Mouse (Mus musculus) intestine, postnatal 0 days (tissue): Measurements from ENCODE around the gene Gm12184. TPM values are rescaled to one million over a fixed set of nuclear protein-coding genes. Genes with fewer than 3 reads are reported as not detected.

Experiments
- ATAC-seq: fragments of 200-750 bp; cut with Nextera tagmentation; 2 replicates; pipeline ENCODE4 v1.8.0; 2017; ENCODE audit warnings: mild to moderate bottlenecking, moderate TSS enrichment, moderate library complexity
- H3K27ac ChIP-seq: fragments of 300-500 bp; sonication (generic); 2 replicates; pipeline ENCODE4 v1.5.1; 2014; ENCODE audit warnings: mild to moderate bottlenecking, low read depth, low read length, moderate library complexity
- H3K27me3 ChIP-seq: fragments of 300-500 bp; sonication (generic); replicated peaks from 2 replicates; pipeline ENCODE4 v1.6.1; 2014; ENCODE audit warnings: low read length, mixed read lengths; ENCODE audit not compliant: control insufficient read depth, insufficient read depth
- H3K36me3 ChIP-seq: fragments of 300-500 bp; sonication (generic); 2 replicates; pipeline ENCODE4 v1.6.1; 2014; ENCODE audit warnings: mild to moderate bottlenecking, moderate library complexity; ENCODE audit not compliant: control insufficient read depth, insufficient read depth
- H3K4me1 ChIP-seq: fragments of 300-500 bp; sonication (generic); replicated peaks from 2 replicates; pipeline ENCODE4 v1.6.1; 2014; ENCODE audit warnings: antibody characterized with exemption, low read length, mixed read lengths; ENCODE audit not compliant: control insufficient read depth, insufficient read depth
- H3K4me2 ChIP-seq: fragments of 300-500 bp; sonication (generic); replicated peaks from 2 replicates; pipeline ENCODE4 v1.6.1; 2014; ENCODE audit warnings: low read depth, mild to moderate bottlenecking, moderate library complexity
- H3K4me3 ChIP-seq: fragments of 300-500 bp; sonication (generic); 2 replicates; pipeline ENCODE4 v1.5.1; 2014; ENCODE audit warnings: low read depth, low read length
- H3K9ac ChIP-seq: fragments of 300-500 bp; sonication (generic); 2 replicates; pipeline ENCODE4 v1.6.1; 2014; ENCODE audit warnings: mild to moderate bottlenecking, low read depth, low read length
- H3K9me3 ChIP-seq: fragments of 300-500 bp; sonication (generic); 2 replicates; pipeline ENCODE4 v1.6.1; 2016; ENCODE audit warnings: mixed run types; ENCODE audit not compliant: control insufficient read depth
- CTCF ChIP-seq: sonication (generic); IDR thresholded peaks from 2 replicates; pipeline ENCODE4 v1.5.1; 2016; ENCODE audit warnings: low read depth, mild to moderate bottlenecking, control low read depth, antibody characterized with exemption, moderate library complexity
- WGBS: fragments of 180-500 bp; shearing (Covaris S2); extraction: QIAGEN DNeasy Blood & Tissue Kit; methylation state at CpG from one replicate; pipeline ENCODE4 v1.1.7; 2014; 5-methylcytosine and 5-hydroxymethylcytosine counted together
- polyA plus RNA-seq: library from polyadenylated mRNA; unstranded; fragments of >200 nt; fragmentation: Nextera tagmentation; extraction: Ambion mirVana; gene quantifications from 2 replicates; pipeline ENCODE4 v1.2.1, GENCODE M21; 2015

Gene Gm12184
- polyA plus RNA-seq, 1 experiment from 2014 or later = 5.0 TPM

GRCm38 (mm10) chr11:48862784-48863319, 36.4 kb upstream of the Gm12184 start:
- Histone ChIP-seq H3K36me3 (peaks cover 28% of the 10 kb centered on the region), H3K4me3 (no peak overlapping the region), H3K9me3 (no peaks in the 10 kb centered on the region), H3K27me3 (peaks cover 10% of the 10 kb centered on the region), H3K9ac (no peak overlapping the region), H3K4me2 (no peak overlapping the region), H3K4me1 (no peaks in the 10 kb centered on the region), H3K27ac (no peak overlapping the region)
- 77% methylated on average over 1 of the region's 1 CpGs for WGBS
- no peak for ATAC-seq
- TF ChIP-seq CTCF = no peak

DNA sequence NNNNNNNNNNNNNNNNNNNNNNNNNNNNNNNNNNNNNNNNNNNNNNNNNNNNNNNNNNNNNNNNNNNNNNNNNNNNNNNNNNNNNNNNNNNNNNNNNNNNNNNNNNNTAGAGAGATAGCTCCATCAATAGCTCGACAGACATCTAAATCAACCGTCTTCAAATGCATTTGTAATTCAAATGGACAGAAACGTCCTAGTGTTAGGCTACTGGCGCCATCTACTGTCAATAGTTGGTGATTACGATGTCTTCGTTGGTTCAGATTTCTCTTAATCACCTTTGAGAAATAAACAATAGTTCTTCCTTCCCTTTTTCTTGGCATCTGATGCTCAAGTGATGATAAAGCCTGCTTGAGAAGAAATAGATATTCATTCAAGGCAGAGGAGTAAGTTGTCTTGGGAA, 32.6 kb upstream of the Gm12184 start:
- TF ChIP-seq CTCF = peak; percentile 93
- no peak overlapping the region for H3K9ac ChIP-seq
- H3K4me2 ChIP-seq = no peak overlapping the region
- ATAC-seq = no peak
- no peaks in the 10 kb centered on the region for H3K4me1 ChIP-seq
- 0 out of 2 replicates have a peak, but pooled peaks cover 2% of the 10 kb centered on the region for H3K36me3 ChIP-seq
- H3K27ac ChIP-seq = no peak overlapping the region
- no peak overlapping the region for H3K4me3 ChIP-seq
- H3K9me3 ChIP-seq = no peaks in the 10 kb centered on the region
- peaks cover 10% of the 10 kb centered on the region; the same call in 1 of the 2 replicates for H3K27me3 ChIP-seq
- WGBS = 0% methylated on average over 6 of the region's 6 CpGs

GRCm38 (mm10) chr11:48853474-48854180, 27.2 kb upstream of the Gm12184 start:
- H3K4me3 ChIP-seq = peak overlapping the region; percentile 68
- WGBS = 2% methylated on average over 31 of the region's 31 CpGs
- H3K4me2 ChIP-seq = peak overlapping the region; percentile 89
- peak; percentile 53 for ATAC-seq
- H3K9me3 ChIP-seq = no peaks in the 10 kb centered on the region
- no peaks in the 10 kb centered on the region for H3K4me1 ChIP-seq
- H3K27ac ChIP-seq = no peak overlapping the region
- no peaks in the 10 kb centered on the region for H3K27me3 ChIP-seq
- TF ChIP-seq CTCF = peak; percentile 45; the same call in 1 of the 2 replicates
- H3K36me3 ChIP-seq = no peaks in the 10 kb centered on the region
- H3K9ac ChIP-seq = peak overlapping the region; percentile 19; the same call in 1 of the 2 replicates

DNA sequence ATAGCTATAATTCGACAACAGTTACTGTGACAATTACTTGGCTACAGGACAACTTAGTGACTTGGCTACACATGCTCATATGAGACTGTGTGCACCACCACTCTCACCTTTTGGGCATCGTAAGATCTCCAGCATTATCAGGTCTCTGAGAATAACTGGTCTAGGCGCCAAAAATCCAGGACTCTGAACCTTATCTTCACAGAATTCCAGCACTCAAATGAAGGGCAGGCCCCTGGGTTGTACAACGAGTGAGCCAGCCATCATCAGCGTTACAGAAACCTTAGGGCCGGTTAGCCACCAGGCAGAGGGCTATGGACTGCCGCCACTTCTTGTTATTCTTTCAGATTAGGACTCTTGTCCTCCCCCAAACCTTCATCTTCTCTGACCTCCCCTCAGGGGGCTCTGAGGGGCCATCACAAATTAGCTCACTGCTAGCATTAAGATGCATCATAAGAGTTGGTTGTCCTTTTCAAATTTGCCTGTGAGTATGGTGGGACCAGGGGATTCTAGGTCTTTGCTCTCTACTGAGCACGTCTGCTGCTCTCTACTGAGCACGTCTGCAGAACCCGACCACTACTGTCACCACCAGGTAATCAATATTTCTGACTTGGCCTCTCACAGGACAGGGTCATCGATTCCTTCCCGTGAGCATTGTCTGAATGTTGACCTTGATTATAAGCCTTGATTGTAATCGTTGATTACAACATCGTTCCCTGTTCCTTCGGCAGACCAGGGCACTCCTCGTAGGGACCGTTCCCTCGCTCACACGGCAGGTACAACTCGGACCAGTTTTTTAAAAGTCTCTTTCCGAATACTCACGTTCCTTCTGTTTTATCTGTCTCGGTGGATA, 26.4 kb upstream of the Gm12184 start:
- TF ChIP-seq CTCF = no peak
- H3K4me1 ChIP-seq = no peaks in the 10 kb centered on the region
- ATAC-seq = no peak
- H3K27ac ChIP-seq = no peak overlapping the region
- peak overlapping the region; percentile 68 for H3K4me3 ChIP-seq
- H3K9ac ChIP-seq = no peak overlapping the region
- no peaks in the 10 kb centered on the region for H3K9me3 ChIP-seq
- no peaks in the 10 kb centered on the region for H3K36me3 ChIP-seq
- peak overlapping the region; percentile 89 for H3K4me2 ChIP-seq
- no peaks in the 10 kb centered on the region for H3K27me3 ChIP-seq
- WGBS = 9% methylated on average over 23 of the region's 23 CpGs

- 71% methylated on average over 4 of the region's 4 CpGs for WGBS
- no peaks in the 10 kb centered on the region for H3K27me3 ChIP-seq
- TF ChIP-seq CTCF = no peak
Observed at GRCm38 (mm10) chr11:48852190-48852589, 25.7 kb upstream of the Gm12184 start.

More at GRCm38 (mm10) chr11:48852190-48852589, 25.7 kb upstream of the Gm12184 start:
- H3K36me3 ChIP-seq = no peaks in the 10 kb centered on the region
- no peak overlapping the region for H3K4me3 ChIP-seq
- H3K27ac ChIP-seq = no peak overlapping the region
- no peak overlapping the region for H3K4me2 ChIP-seq
- H3K9me3 ChIP-seq = no peaks in the 10 kb centered on the region
- no peaks in the 10 kb centered on the region for H3K4me1 ChIP-seq
- no peak for ATAC-seq
- no peak overlapping the region for H3K9ac ChIP-seq
